Mouse (Mus musculus) liver, embryonic 18 days (tissue): ENCODE measurements around the gene Cmas. TPM values are rescaled to one million over a fixed set of nuclear protein-coding genes. Genes with fewer than 3 reads are reported as not detected.

ENCODE experiments used
- polyA plus RNA-seq: library from polyadenylated mRNA; depleted of rRNA; stranded (reverse); fragments of >200 nt; gene quantifications from 2 replicates; pipeline ENCODE4 v1.2.3, GENCODE M21; 2012; rRNA removed

Gene Cmas
- 60.1 and 61.8 TPM in 2 replicates for polyA plus RNA-seq

DNA sequence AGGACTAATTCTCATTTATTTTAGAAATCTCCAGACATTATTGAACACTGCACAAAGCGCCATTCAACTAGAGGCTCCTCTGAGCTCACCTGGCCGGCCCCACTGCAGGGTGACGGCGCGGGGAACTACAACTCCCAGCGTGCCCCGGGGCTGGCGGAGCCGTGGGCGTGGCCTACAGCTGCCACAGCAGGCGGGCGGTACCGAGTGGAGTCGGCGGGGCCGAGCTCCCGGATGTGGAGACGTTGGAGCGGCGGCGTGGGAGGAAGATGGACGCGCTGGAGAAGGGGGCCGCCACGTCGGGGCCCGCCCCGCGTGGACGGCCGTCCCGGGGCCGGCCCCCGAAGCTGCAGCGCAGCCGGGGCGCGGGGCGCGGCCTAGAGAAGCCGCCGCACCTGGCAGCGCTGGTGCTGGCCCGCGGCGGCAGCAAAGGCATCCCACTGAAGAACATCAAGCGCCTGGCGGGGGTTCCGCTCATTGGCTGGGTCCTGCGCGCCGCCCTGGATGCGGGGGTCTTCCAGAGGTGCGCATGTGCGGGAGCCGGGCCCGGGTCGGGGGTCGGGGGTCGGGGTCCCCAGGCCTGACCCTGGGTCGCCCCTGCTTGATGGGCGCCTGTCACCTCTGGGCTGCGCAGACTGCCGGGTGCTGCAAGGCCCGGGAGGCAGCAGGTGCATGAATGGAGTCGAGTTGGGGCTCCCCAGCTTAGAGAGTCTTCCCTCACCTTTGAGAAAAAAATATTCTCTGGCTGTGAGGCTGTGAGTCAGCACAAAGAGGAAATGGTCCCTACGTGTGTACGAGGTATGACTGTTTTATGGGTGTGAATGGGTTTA lies at the start of gene Cmas:
Cmas (plus strand) TSS at position 180 of the 827 bp plus-strand sequence.

DNA sequence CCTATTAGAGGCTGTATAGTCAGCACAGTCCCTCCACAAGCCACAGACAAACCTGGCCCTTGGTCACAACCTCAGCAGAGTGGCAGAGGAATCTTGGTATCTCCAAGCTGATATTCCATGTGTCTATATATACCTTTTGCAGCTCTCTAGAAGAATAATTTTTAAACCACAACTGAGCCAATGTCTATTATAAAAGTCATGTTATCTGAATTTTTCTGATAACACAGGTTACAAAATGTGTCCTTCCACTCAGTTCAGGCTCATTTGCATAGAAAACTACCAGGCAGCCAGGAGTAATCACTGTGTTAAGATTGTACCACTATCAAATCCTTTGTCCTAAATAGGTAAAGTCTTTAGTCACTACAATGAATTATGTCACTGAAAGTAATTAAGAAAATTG lies 47.9 kb downstream of the Cmas start, which contains the start of gene Sult6b2:
Sult6b2 (minus strand) TSS at position 101 of the 400 bp plus-strand sequence.

Other genes starting within 250 kb of the Cmas start
- 10.7 and 12.4 TPM in 2 replicates for gene Ldhb, start 248.7 kb upstream of the Cmas start, polyA plus RNA-seq
- 3.2 TPM in 2 replicates for gene Kcnj8, start 185.1 kb upstream of the Cmas start, polyA plus RNA-seq
- gene Abcc9, start 54.4 kb upstream of the Cmas start, polyA plus RNA-seq = 3.3 and 3.5 TPM in 2 replicates
- gene Sult6b2, start 47.8 kb downstream of the Cmas start, polyA plus RNA-seq = 0.02 TPM in 1 of 2 replicates, not detected in the other
- gene St8sia1, start 207.8 kb downstream of the Cmas start, polyA plus RNA-seq = 0.04 and 0.07 TPM in 2 replicates